Mouse (Mus musculus) CH12.LX (cell line): ENCODE measurements around the gene Tagln2. TPM values are rescaled to one million over a fixed set of nuclear protein-coding genes. Genes with fewer than 3 reads are reported as not detected.

Experiments
- DNase-seq: peaks from one replicate; pipeline ENCODE4 v3.0.0-alpha.2; 2013; ENCODE audit errors: extremely low read depth
- H3K27ac ChIP-seq: 2 replicates; pipeline ENCODE4 v1.5.1; 2012; ENCODE audit warnings: low read depth, mild to moderate bottlenecking, control low read depth, moderate library complexity; ENCODE audit not compliant: insufficient read depth
- H3K27me3 ChIP-seq: replicated peaks from 2 replicates; pipeline ENCODE3; 2012; ENCODE audit warnings: inconsistent platforms
- H3K36me3 ChIP-seq, 2 experiments: replicated peaks in 1 of 2; 2 replicates each; pipeline versions ENCODE3 to v1.6.1; 2012; ENCODE audit warnings: inconsistent platforms in 1 of 2, low read length in 1 of 2, mild to moderate bottlenecking in 1 of 2, mixed read lengths in 1 of 2, moderate library complexity in 1 of 2; ENCODE audit not compliant: control insufficient read depth in 1 of 2, insufficient read depth in 1 of 2
- H3K4me1 ChIP-seq, 2 experiments: 2 replicates each; pipeline ENCODE4 v1.6.1; 2012; ENCODE audit warnings: inconsistent platforms in 1 of 2, moderate library complexity in 1 of 2; ENCODE audit not compliant: insufficient read depth in 2 of 2, control insufficient read depth in 1 of 2
- H3K4me2 ChIP-seq: 2 replicates; pipeline ENCODE4 v1.6.1; 2012; ENCODE audit warnings: low read depth, mild to moderate bottlenecking, control low read depth; ENCODE audit not compliant: poor library complexity, insufficient read depth, severe bottlenecking
- H3K4me3 ChIP-seq, 3 experiments: fragments of 150-350 bp in 1 of 3; sonication (generic) in 1 of 3; replicated peaks in 1 of 3; 2 replicates each; pipeline versions ENCODE3 to v1.5.1; 2011 to 2012; ENCODE audit warnings: low read depth in 2 of 3, low read length in 2 of 3, mild to moderate bottlenecking in 2 of 3, moderate library complexity in 2 of 3, control low read depth in 1 of 3, improper control_type of control experiment in 1 of 3, inconsistent platforms in 1 of 3, mixed read lengths in 1 of 3; ENCODE audit not compliant: poor library complexity in 1 of 3
- H3K79me2 ChIP-seq: replicated peaks from 2 replicates; pipeline ENCODE4 v1.6.1; 2012; ENCODE audit warnings: mild to moderate bottlenecking, moderate library complexity; ENCODE audit not compliant: control insufficient read depth, poor library complexity, insufficient read depth, severe bottlenecking; ENCODE audit errors: extremely low read depth
- H3K9ac ChIP-seq: 2 replicates; pipeline ENCODE4 v1.6.1; 2012; ENCODE audit warnings: low read depth, mild to moderate bottlenecking, control low read depth, moderate library complexity; ENCODE audit not compliant: insufficient read depth
- H3K9me3 ChIP-seq: replicated peaks from 2 replicates; pipeline ENCODE3; 2012; ENCODE audit warnings: low read length, inconsistent platforms, mixed read lengths
- CHD2 ChIP-seq: IDR thresholded peaks from 2 replicates; pipeline ENCODE4 v1.6.1; 2011; ENCODE audit warnings: low read length, improper control_type of control experiment
- IRF4 ChIP-seq: IDR thresholded peaks from 2 replicates; pipeline ENCODE4 v1.6.1; 2014; ENCODE audit warnings: low read depth, mild to moderate bottlenecking, inconsistent platforms, low read length, improper control_type of control experiment
- JUN ChIP-seq: IDR thresholded peaks from 2 replicates; pipeline ENCODE4 v1.6.1; 2011; ENCODE audit warnings: low read depth, mild to moderate bottlenecking, low read length, improper control_type of control experiment, moderate library complexity; ENCODE audit not compliant: insufficient read depth
- JUND ChIP-seq: conservative IDR thresholded peaks from 2 replicates; pipeline ENCODE4 v1.6.1; 2011; ENCODE audit warnings: low read depth, low read length, improper control_type of control experiment
- KAT2A ChIP-seq: IDR thresholded peaks from 2 replicates; pipeline ENCODE4 v1.6.1; 2012; ENCODE audit warnings: low read length, improper control_type of control experiment, inconsistent platforms; ENCODE audit not compliant: insufficient replicate concordance
- MAX ChIP-seq: IDR thresholded peaks from 2 replicates; pipeline ENCODE4 v1.6.1; 2011; ENCODE audit warnings: low read length, improper control_type of control experiment
- MAZ ChIP-seq: IDR thresholded peaks from 2 replicates; pipeline ENCODE4 v1.6.1; 2012; ENCODE audit warnings: low read depth, mild to moderate bottlenecking, inconsistent platforms, low read length, improper control_type of control experiment, moderate library complexity
- MXI1 ChIP-seq: IDR thresholded peaks from 2 replicates; pipeline ENCODE4 v1.6.1; 2011; ENCODE audit warnings: mild to moderate bottlenecking, low read depth, low read length, improper control_type of control experiment
- MYC ChIP-seq: IDR thresholded peaks from 2 replicates; pipeline ENCODE4 v1.6.1; 2011; ENCODE audit warnings: low read depth, mild to moderate bottlenecking, improper control_type of control experiment, low read length
- NELFE ChIP-seq: IDR thresholded peaks from 2 replicates; pipeline ENCODE4 v1.6.1; 2011; ENCODE audit warnings: low read depth, low read length, improper control_type of control experiment
- NRF1 ChIP-seq: IDR thresholded peaks from 2 replicates; pipeline ENCODE4 v1.6.1; 2014; ENCODE audit warnings: low read depth, mild to moderate bottlenecking, inconsistent platforms, low read length, improper control_type of control experiment, moderate library complexity
- PAX5 ChIP-seq: IDR thresholded peaks from 2 replicates; pipeline ENCODE4 v1.6.1; 2012; ENCODE audit warnings: low read length, inconsistent platforms, mixed read lengths
- POLR2AphosphoS2 ChIP-seq: IDR thresholded peaks from 2 replicates; pipeline ENCODE4 v1.6.1; 2011; ENCODE audit warnings: low read depth, low read length, improper control_type of control experiment
- RAD21 ChIP-seq: IDR thresholded peaks from 2 replicates; pipeline ENCODE4 v1.6.1; 2011; ENCODE audit warnings: low read depth, mild to moderate bottlenecking, low read length, improper control_type of control experiment, moderate library complexity
- RCOR1 ChIP-seq: conservative IDR thresholded peaks from 2 replicates; pipeline ENCODE4 v1.6.1; 2012; ENCODE audit warnings: low read depth, mild to moderate bottlenecking, inconsistent platforms, low read length, improper control_type of control experiment
- SIN3A ChIP-seq: IDR thresholded peaks from 2 replicates; pipeline ENCODE4 v1.6.1; 2012; ENCODE audit warnings: low read length, improper control_type of control experiment, inconsistent platforms
- SMC3 ChIP-seq: IDR thresholded peaks from 2 replicates; pipeline ENCODE4 v1.6.1; 2011; ENCODE audit warnings: low read depth, low read length, improper control_type of control experiment
- TBP ChIP-seq: conservative IDR thresholded peaks from 2 replicates; pipeline ENCODE4 v1.6.1; 2011; ENCODE audit warnings: low read depth, low read length, improper control_type of control experiment
- UBTF ChIP-seq: IDR thresholded peaks from 2 replicates; pipeline ENCODE4 v1.6.1; 2012; ENCODE audit warnings: low read depth, mild to moderate bottlenecking, inconsistent platforms, low read length, improper control_type of control experiment, moderate library complexity
- ZC3H11A ChIP-seq: IDR thresholded peaks from 2 replicates; pipeline ENCODE4 v1.6.1; 2012; ENCODE audit warnings: low read depth, mild to moderate bottlenecking, inconsistent platforms, low read length, improper control_type of control experiment
- ZKSCAN1 ChIP-seq: IDR thresholded peaks from 2 replicates; pipeline ENCODE4 v1.6.1; 2012; ENCODE audit warnings: low read depth, inconsistent platforms, low read length, improper control_type of control experiment, borderline replicate concordance
- ZNF384 ChIP-seq: IDR thresholded peaks from 2 replicates; pipeline ENCODE4 v1.6.1; 2012; ENCODE audit warnings: low read depth, low read length, improper control_type of control experiment, inconsistent platforms
- dilution Hi-C: fragments of 300-500 bp; cut with MboI; formaldehyde crosslinking; loops from 2 replicates; pipeline ENCODE4 v1.14.3; 2020; ENCODE audit warnings: low sequenced_read_pairs; ENCODE audit not compliant: extremely low pct_unique_long_range_greater_than_20kb, extremely low pct_ligation_motif_present
- in situ Hi-C: fragments of 300-500 bp; cut with MboI; formaldehyde crosslinking; loops from 3 replicates; pipeline ENCODE4 v1.14.3; 2019; ENCODE audit warnings: low sequenced_read_pairs, low pct_ligation_motif_present, low pct_unique_long_range_greater_than_20kb, mixed read lengths
- polyA plus RNA-seq: library from polyadenylated mRNA; unstranded; fragments of >175 nt; gene quantifications from 2 replicates; pipeline ENCODE4 v1.2.1, GENCODE M21; 2012; ENCODE audit warnings: low read depth; ENCODE audit not compliant: insufficient read length
- total RNA-seq, 2 experiments: library from RNA; depleted of rRNA; stranded (reverse); fragments of 300-350 nt in 1 of 2; fragments of >200 nt in 1 of 2; gene quantifications; 2 replicates each; pipeline ENCODE4 v1.2.3; 2012 to 2014

The Tagln2 gene
- total and polyA plus RNA-seq, 3 experiments = 172 to 337 (median 206) TPM

- H3K9ac ChIP-seq = no peak overlapping the region
- peaks cover 47% of the 10 kb centered on the region for H3K79me2 ChIP-seq
- H3K4me3 ChIP-seq = no peak overlapping the region
- in situ Hi-C loops = no loop called here
- TF ChIP-seq CHD2 (no peak), POLR2AphosphoS2 (no peak), ZKSCAN1 (no peak), NRF1 (no peak), IRF4 (no peak), SIN3A (no peak), ZC3H11A (no peak), RCOR1 (no peak), MAX (no peak), ZNF384 (no peak), NELFE (no peak), JUN (no peak), UBTF (no peak), MXI1 (no peak), TBP (no peak), MYC (no peak), SMC3 (no peak)
- dilution Hi-C loops = no loop called here
- H3K36me3 ChIP-seq = peaks cover 35 to 73% of the 10 kb centered on the region in 2 experiments
- no peaks in the 10 kb centered on the region for H3K27me3 ChIP-seq
- peaks cover 22 to 62% of the 10 kb centered on the region in 2 experiments for H3K4me1 ChIP-seq
- H3K9me3 ChIP-seq = no peaks in the 10 kb centered on the region
- no peak overlapping the region for H3K4me2 ChIP-seq
- no peak overlapping the region for H3K27ac ChIP-seq
- no peak for DNase-seq
These were observed 4.9 kb downstream of the Tagln2 start for GRCm38 (mm10) chr1:172504756-172505155.

GRCm38 (mm10) chr1:172507001-172507400 lies 7.2 kb downstream of the Tagln2 start:
- no peak overlapping the region for H3K9ac ChIP-seq
- no peaks in the 10 kb centered on the region for H3K9me3 ChIP-seq
- H3K4me3 ChIP-seq = no peak overlapping the region
- no peak for DNase-seq
- no peak overlapping the region for H3K4me2 ChIP-seq
- H3K27ac ChIP-seq = no peak overlapping the region
- peaks cover 22 to 67% of the 10 kb centered on the region in 2 experiments for H3K4me1 ChIP-seq
- TF ChIP-seq MYC (no peak), RAD21 (no peak), PAX5 (no peak), JUND (no peak), NRF1 (no peak), MAZ (no peak), KAT2A (no peak)
- peaks cover 35 to 75% of the 10 kb centered on the region in 2 experiments for H3K36me3 ChIP-seq
- no peaks in the 10 kb centered on the region for H3K27me3 ChIP-seq
- in situ Hi-C loops = no loop called here
- dilution Hi-C loops = no loop called here
- peaks cover 27% of the 10 kb centered on the region for H3K79me2 ChIP-seq
